Mouse (Mus musculus) CH12.LX (cell line): ENCODE data around the gene Prkca.

Experiments
- CHD2 ChIP-seq: IDR thresholded peaks from 2 replicates; pipeline ENCODE4 v1.6.1; 2011; ENCODE audit warnings: low read length, improper control_type of control experiment
- CTCF ChIP-seq, 2 experiments: IDR thresholded peaks in 1 of 2; conservative IDR thresholded peaks in 1 of 2; 2 replicates each; pipeline ENCODE4 v1.5.1; 2011 to 2012; ENCODE audit warnings: low read depth in 2 of 2, low read length in 2 of 2, improper control_type of control experiment in 1 of 2, inconsistent platforms in 1 of 2, mild to moderate bottlenecking in 1 of 2, moderate library complexity in 1 of 2
- EP300 ChIP-seq: IDR thresholded peaks from 2 replicates; pipeline ENCODE4 v1.6.1; 2011; ENCODE audit warnings: low read length, improper control_type of control experiment
- MAZ ChIP-seq: IDR thresholded peaks from 2 replicates; pipeline ENCODE4 v1.6.1; 2012; ENCODE audit warnings: low read depth, mild to moderate bottlenecking, inconsistent platforms, low read length, improper control_type of control experiment, moderate library complexity
- POLR2A ChIP-seq: IDR thresholded peaks from 2 replicates; pipeline ENCODE4 v1.6.1; 2011; ENCODE audit warnings: low read depth, mild to moderate bottlenecking, improper control_type of control experiment, low read length
- RCOR1 ChIP-seq: conservative IDR thresholded peaks from 2 replicates; pipeline ENCODE4 v1.6.1; 2012; ENCODE audit warnings: low read depth, mild to moderate bottlenecking, inconsistent platforms, low read length, improper control_type of control experiment
- UBTF ChIP-seq: IDR thresholded peaks from 2 replicates; pipeline ENCODE4 v1.6.1; 2012; ENCODE audit warnings: low read depth, mild to moderate bottlenecking, inconsistent platforms, low read length, improper control_type of control experiment, moderate library complexity
- USF1 ChIP-seq: IDR thresholded peaks from 2 replicates; pipeline ENCODE4 v1.6.1; 2014; ENCODE audit warnings: low read depth, mild to moderate bottlenecking, inconsistent platforms, low read length, improper control_type of control experiment

DNA sequence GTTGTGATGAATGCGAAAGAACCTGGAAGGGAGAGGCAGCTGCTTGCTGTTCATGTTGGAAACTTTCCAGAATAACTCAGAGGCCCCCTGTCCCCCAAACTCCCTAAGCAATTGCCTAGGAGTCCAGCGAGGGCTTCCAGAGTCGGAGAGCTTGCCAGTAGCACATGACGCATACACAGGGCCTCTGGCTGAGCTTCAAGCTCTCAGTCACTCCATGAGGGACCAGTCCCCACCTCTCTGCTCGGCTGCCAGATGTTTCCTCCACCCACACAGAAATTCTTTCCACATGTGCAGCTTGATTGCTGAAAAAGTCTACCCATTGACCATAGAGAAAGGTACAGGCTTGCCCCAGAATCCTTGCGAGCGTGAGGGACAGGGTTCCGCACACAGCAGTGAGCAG lies 128.3 kb downstream of the Prkca start:
- TF ChIP-seq POLR2A (peak; percentile 45), UBTF (no peak), CTCF (conservative IDR thresholded peaks at IDR 0.05 in 1 of 2, IDR thresholded peaks at IDR 0.05 in 1 of 2; ENCODE audit: low read depth in 2 of 2, low read length in 2 of 2) (no peak), RCOR1 (no peak), EP300 (peak; percentile 76), USF1 (no peak), CHD2 (no peak), MAZ (no peak)
